Mouse (Mus musculus) urinary bladder, postnatal 14 days (tissue): ENCODE measurements around the gene Adgrl2.

Experiments
- DNase-seq: peaks from one replicate; pipeline ENCODE4 v3.0.0; 2021; ENCODE audit warnings: low spot score

The Adgrl2 gene

DNA sequence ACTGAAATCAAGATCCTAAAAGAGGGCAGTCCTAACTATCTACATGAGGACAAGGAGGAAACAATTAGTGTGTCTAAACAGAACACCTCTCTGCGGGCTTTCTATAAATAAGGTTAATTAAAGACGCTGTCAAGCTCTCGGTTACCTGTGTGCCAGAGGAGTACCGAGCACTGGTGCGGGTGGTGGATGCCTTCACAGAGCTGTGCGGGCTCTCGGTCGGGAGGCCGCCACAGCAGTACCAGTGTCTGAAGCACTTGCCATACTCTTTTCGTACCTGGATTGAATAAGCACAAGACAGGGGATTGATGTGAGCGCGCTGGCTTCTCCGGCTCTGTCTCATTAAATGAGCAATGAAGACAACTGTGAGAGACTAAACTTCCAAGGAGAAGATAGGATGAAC is 166.8 kb downstream of the Adgrl2 start:
- no peak for DNase-seq

DNA sequence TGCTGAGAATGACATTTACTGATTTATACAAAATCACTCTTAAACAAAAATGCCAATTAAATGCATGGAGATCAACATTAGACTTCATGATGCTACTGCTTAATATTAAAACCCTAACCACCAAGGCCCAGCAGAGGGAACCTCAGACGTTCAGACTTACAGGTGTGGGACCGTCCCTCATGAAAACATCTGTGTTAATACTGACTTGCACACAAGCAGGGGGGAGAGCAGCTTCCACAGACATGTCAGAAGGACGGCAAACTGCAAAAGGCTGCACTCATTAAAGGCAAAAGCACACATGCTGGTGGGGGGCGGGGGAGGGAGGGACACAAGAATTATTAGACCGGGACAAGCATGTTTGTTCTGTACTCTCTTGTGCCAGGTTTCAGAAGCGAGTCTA is 168.7 kb downstream of the Adgrl2 start:
- DNase-seq = no peak

DNA sequence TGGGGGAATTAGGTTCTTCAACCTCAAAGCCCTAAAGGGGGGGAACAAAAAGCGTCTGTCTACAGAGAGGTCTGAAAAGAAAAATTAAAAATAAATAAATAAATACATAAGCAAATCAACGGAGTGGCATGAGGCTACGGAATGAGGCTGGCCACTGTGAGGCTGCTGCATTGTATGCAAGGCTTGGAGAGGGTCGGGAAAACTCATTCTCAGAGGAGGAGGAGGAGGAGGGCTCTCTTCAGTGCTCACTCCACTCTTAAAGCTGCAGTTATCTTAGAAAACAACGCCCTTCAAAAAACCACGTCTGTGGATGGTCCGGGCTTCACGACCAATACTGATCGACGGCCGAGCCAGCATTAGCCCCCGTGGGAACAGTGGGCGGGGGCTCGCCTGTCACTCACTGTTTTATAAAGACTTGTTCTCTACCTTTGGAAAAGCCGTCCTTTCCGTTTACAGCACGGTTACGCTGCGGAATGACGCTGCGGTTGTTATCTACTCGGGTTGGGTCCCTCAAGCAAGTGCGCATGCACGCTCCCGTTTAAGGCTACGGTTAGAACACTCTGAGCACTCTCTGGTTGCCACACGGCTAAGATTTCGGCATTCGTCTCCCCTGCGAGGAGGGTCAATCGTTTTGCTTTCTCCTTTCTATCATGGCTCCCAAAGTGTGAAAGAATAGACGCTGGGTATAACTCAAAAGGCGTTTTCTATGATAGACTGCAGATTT is 170.9 kb downstream of the Adgrl2 start:
- DNase-seq = no peak

DNA sequence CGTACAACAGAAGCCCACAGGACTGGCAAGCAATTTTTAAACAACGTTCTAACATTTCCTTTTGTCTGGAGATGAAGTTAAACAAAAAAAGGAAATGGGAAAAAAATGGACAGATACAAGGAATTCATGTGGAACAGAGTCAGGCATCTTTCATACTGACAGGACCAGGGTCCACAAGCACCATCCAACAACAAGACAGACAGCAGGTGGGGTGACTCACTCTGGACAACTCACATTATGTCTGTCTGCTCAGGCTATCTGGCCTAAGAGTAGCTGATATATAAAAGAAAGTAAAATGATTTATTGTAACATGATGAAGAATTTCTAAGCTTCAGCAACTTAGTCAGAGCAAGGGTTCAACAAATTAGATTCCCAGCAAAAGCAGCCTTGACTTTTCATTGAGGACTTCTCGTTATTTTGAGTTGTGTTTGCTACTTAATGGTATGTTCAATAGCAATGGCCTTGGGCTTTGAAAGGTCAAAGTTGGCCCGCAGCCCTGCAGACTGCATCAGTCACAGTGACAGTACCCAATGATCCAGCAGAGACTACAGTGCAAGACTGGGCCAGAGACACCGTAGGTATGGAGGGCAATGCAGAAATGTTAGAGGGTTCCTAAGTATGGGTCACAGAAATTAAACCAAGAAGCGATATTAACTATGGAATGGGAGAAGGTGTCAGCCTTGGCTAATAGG is 171.8 kb downstream of the Adgrl2 start:
- no peak for DNase-seq

DNA sequence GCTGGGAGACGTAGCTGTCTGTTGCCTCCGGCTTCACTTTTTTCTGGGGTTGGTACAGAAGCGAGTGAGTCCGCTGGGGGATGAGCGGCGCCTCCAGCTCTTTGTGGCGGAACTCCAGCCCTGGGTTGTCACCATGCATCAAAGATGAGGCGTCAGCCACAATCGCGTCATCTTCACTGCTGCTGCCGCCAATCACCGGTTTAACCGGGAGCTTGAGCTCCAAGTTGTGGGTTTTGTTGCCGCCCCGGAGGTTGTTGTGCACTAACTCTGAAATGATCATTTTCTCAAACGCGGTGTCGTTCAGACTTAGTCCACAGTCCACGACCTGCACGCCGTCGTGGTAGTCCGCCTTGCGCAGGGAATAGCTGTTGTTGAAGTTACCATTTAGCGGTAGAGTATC is 172.9 kb downstream of the Adgrl2 start:
- no peak for DNase-seq

DNA sequence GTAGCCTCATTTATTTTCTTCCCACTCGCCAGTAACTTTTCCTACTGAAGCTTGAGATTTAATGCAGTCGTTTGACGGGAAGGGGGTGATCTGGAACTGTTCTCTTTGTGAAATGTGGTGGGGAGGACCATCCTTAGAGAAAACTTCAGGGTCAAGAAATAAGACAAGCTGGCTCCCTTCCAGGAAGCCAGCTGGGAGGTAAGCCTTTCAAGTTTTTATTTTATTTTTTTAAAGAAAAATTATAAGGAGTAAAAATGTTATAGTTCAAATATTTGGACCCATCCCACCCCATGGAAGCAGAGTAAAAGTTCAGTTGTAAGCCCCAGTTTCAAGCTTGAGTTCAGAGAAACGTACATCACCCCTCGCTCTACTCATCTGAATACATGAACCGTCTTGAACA is 177.2 kb downstream of the Adgrl2 start:
- no peak for DNase-seq

DNA sequence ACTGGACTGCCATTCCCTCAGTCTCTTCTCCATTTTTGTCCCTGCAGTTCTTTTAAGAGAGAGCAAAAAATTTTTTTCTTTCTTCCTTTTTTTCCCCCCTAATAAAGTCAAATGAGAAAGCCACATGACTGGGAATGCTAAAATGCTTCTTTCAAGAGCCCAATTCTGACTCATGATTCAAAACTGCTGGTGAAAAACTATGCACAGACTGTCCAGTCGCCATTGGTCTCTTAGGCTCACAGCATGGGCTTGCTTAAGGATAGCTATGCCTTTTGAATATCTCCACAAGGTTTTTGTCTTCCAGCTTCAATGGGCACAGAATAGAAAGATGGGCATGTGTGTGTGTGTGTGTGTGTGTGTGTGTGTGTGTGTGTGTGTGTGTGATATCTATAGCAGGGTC is 178.3 kb downstream of the Adgrl2 start:
- DNase-seq = no peak

DNA sequence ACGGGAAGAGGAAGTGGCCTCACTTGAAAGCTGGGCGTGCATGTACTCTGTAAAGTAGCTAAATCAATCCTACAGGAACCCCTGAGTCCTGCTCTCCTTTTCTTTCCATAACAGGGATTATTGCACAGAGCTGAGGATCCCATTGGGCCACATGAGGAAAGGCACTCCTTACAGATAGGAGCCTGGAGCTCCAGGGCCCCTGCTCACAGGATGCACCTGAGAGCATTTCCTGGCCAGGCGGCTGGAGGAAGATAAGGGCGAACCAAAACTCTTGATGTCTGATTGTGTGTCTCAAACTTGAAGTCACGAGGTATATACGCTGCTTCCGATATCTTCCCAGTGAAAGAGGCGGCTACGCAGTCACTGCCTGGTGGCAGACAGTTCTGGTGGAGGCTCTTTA is 183.4 kb downstream of the Adgrl2 start:
- DNase-seq = no peak

DNA sequence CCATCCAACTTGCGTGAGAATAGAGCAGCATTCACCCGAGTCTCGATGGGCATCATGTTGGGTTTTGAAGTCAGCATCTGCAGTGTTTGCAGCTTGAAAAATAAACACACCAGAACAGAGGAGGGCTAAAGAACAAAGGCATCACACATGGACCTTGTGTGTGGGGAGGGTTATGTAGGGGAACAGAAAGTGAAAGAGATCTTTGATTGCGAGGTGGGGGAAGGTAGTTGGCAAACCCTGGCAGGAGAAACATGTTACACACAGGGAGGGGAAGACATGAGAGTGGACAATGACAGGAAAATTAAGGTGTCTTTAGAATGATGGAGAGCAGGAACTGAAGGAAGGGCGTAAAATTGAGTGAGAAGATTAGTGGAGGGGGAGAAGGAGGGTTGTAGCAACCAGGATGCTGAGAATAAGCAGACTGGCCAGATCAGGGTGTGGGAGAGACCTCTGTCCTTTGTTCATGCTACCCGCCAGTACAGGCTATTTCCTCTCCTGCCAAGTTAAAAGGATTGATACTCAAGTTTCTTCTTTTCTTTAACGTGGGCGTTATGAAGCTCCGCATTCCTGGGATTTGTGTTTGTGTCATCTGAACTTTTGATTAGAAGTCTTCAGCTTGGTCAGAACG is 197.0 kb downstream of the Adgrl2 start:
- DNase-seq = no peak

DNA sequence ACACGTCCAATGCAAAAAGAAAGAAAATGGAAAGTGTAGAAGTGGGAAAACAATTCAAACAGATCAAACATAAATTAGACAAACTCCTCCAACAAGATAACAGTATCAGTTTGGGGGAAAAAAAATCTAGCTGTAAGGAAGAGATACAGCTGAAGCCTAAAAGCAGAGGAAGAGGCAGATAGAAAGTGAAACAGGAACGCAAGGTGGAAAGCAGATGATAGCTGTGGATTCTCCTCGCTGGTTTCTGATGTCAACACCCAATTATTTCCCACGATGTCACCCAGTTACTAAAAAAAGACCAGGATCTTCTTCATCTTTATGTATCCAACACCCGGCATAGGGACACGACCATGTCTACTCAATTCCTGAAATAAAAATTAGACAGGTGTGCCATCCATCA is 220.0 kb downstream of the Adgrl2 start:
- no peak for DNase-seq
